Mouse (Mus musculus): ENCODE measurements at regions not wholly inside any gene's neighbourhood (a gene's known extent, or its start where the extent isn't known, plus 50 kb on each side); places are given as distances from the start of the nearest gene placed in this dataset.

- no peak for TF ChIP-seq CTCF (IDR thresholded peaks at IDR 0.05; ENCODE audit: low read depth)
- TF ChIP-seq EP300 (IDR thresholded peaks at IDR 0.05; ENCODE audit: low read depth): no peak
Measured at GRCm38 (mm10) chr7:40788486-40788885, 109.6 kb upstream of the Vstm2b start.

Data from liver, postnatal 0 days (tissue).